Mouse (Mus musculus): Measurements from ENCODE around the gene Selenoo.

DNA sequence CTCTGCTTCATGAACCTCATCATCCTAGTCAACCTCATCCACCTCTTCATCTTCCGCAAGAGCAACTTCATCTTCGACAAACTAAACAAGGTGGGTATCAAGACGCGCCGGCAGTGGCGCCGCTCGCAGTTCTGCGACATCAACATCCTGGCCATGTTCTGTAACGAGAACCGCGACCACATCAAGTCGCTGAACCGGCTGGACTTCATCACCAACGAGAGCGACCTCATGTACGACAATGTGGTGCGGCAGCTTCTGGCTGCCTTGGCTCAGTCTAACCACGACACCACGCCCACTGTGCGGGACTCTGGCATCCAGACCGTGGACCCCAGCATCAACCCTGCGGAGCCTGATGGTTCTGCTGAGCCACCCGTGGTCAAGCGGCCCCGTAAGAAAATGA, 20.7 kb upstream of the Selenoo start:
- TF ChIP-seq POLR2A (IDR thresholded peaks at IDR 0.05; ENCODE audit: extremely low read depth, insufficient read depth, low read length), result no peak
- TF ChIP-seq CTCF (IDR thresholded peaks at IDR 0.05; ENCODE audit: low read depth, low read length), result no peak

All from liver, adult 2 months (tissue).